Mouse (Mus musculus) urinary bladder, adult 18-20 months (tissue): ENCODE results near the gene Rgs8.

Experiments
- DNase-seq, 2 experiments: peaks; one replicate each; pipeline ENCODE4 v3.0.0; 2022; ENCODE audit warnings: low spot score in 2 of 2, mixed read lengths in 2 of 2

Rgs8 gene

GRCm38 (mm10) chr1:153652938-153653623 is at the start of gene Rgs8:
Gene Rgs8, plus strand, starts transcription at chr1:153653025.
- no peak for DNase-seq

DNA sequence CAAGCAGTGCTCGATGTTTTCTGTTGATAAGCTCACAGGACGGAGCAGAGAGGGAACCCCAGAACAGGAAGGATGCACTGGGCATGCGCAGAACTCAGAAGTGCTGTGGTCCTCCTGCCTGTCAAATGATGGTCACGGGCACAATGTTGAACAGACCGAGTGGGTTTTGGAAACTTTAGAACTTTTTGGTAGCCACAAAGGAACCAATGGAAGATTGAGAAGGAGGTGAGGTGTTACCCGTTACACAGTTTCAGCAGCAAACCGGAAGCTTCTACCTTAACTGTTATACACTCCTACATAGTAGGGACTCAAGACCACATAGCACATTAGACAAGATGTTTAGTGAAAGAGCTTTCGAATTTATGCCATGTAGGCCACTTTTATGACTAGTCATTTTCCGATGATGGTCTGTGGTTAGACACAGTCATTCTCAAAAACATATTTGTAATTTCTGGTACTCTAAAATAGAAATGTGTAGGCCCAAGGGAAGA is 35.4 kb upstream of the Rgs8 start:
- DNase-seq = no peak

DNA sequence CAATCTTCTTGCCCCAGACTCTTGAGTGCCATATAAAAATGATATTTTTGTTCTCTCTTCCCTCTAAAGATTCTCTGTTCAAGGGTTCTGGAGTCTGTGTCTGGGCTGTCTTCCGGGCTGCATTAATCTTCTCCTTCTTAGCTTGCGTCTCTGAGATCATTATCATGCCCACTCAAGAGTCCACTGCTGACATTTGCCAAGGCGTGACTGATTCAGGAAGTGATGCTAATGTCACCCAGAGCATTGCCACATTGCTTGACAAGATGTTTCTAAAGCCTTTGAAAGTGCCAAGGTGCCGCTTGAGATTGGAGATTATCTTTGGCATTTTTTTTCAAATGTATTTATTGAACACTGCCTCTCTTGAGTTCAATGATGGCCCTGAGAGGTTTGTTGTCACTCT is 29.8 kb upstream of the Rgs8 start:
- no peak for DNase-seq

DNA sequence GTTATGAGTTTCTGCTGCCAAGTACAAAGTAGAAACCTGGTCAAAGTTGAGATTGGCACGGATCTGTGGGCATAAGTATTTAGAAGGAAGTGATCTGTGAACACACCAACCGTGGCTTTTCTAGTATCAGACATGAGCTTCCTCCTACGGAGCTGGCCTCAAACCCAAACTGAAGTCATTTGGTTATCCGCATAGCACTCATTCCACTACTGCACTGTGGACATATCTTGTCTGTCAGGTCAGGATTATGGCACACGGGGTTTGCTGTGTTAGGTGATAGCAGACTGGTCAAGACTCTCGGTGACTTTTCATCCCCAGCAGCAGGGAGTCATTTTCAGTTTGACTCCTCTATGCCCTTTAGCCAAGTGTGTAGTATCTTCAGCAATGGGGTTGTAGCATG is 20.1 kb upstream of the Rgs8 start:
- no peak for DNase-seq

DNA sequence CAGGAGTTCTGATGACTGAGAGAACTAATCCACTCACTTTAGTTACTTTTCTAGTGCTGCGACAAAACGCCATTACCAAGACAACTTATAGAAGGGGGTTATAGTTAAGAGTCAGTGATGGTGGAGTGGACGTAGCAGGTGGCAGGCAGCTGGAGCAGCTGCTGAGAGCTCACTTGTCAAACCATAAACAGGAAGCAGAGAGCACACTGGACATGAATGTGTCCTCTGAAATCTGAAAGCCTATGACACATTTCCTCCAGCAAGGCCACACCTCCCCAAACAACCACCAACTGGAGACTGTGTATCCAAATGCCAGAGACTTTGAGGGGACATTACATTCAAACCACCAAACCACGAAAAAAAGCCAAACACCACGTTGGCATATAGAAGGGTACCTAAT is 17.8 kb upstream of the Rgs8 start:
- DNase-seq = no peak

DNA sequence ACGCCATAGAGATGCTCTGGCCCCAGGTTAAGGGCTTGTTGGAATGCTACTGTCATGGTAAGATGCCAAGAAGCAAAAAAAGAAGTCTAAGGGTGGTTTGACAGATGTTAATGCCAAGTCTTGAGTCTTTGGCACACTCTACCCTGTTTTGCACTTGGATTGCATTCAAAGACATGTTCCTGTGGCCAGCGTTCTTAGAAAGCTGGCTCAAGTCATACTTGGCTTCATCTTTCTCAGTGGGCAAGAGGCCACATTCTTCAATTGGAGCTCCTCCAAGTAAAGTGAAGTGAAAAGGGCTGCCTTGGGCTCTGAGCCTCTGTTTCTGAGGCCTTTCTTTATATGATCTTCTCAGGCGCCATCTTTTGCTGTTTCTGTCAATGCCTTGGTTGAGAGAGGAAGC is 17.3 kb upstream of the Rgs8 start:
- DNase-seq = peak in 1 of 2 experiments; percentile 21

DNA sequence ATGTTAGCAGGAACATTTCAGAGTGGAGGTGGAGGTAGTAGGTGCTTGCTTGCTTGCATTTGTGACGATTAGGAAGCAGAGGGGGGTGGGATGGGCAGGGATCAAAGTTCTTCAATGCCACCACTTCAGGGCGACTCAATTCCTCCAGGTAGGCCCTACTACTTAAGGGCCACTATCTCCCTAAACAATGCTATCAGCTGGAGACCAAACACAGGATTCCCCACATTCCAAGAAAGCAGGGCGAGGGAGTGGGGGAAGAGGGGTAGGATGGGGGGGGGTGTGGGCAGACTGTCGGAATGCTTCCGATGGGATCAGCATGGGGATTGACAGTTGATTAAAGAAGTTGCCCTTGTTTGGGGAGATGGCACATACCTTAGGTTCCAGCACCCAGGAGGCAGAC is 16.0 kb upstream of the Rgs8 start:
- no peak for DNase-seq

DNA sequence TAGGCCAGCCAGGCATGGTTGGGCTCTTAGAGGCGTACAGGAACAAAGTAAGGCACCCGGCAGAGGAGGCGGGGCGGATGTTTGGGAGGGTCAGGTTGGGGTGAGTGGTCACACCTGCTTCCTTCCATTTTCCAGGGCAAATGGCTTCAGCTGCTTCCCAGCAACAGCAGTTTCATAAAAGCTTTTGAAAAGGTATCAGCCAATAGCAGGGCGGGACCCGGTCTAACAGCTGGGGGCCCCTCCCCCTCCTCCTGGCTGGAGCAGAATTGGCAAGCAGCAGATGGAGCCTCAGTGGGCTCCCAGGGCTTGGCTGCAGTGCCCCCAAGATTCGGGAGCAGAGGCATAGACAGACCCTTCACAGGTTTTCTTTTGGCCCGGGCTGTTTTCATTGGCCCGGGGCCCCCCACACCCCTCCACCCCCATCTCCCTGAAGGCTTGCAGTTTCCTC is 11.3 kb upstream of the Rgs8 start:
- no peak for DNase-seq

DNA sequence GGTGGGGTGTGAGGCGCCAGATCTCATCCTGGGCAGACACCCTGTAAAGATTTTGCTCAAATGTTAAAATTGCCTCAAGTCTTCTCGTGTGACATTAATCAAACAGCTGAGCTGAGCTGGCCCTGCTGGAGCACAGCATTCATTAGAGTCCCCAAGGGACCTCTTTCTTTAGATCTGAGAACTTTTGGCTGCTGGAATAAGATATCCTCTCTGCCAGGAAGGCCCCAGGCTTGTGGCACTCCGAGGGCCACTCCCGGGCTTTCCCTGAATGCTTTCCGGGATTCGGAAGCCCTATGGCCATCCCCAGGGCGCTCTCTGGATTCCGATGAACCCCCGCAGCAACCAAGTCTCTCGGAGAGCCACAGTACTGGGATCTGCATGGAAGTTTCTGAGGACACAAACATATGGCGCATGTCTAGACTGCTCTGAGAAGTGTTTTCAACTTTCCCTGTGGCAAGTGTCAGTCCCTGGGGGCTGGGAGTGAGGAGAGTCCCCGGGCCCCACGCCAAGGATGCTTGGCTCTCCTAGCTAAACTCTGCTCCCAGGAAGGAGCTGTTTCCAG is 10.8 kb upstream of the Rgs8 start:
- DNase-seq = peak in 1 of 2 experiments; percentile 15

GRCm38 (mm10) chr1:153653674-153654073 is 849 bp downstream of the Rgs8 start:
- DNase-seq = no peak

- DNase-seq = no peak
These were observed 6.8 kb downstream of the Rgs8 start for GRCm38 (mm10) chr1:153659666-153660065.

DNA sequence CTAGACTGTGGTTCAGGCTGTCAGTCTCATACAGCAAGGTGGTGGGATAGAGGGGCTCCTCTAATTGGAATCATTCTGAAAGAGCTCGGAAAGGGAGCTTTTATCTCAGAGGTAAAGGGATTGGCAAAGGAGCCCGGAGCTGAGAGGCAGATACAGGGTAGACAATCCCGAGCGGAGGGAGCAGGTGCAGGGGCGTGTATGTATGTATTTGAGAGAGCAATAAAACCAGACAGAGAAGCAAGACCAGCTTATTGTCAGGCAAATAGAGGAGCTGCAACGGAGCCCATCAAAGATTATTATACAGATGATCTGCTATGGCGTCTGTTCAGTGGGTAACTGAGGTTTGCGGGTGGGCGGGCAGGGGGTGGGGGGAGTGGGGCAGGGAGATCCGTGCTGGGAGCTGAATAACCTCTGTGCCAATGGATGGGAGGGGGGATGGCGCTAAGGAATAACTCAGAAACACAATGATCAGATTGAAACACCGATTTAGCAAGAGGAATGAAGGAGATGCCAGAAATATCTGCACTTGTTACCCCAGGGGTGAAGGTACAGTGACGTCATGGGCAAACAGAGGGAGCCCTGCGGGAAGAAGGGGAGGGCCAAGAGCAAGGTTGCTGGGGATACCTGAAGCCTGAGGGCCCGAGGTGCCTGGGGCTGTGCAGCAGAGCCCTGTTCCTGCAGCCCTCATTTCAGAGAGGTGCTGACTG is 8.3 kb downstream of the Rgs8 start:
- DNase-seq = no peak

- DNase-seq = no peak
These were observed 8.8 kb downstream of the Rgs8 start for GRCm38 (mm10) chr1:153661689-153662002.

GRCm38 (mm10) chr1:153662362-153662761 is 9.5 kb downstream of the Rgs8 start:
- DNase-seq = no peak

GRCm38 (mm10) chr1:153665066-153665715 is 12.4 kb downstream of the Rgs8 start:
- DNase-seq = no peak

DNA sequence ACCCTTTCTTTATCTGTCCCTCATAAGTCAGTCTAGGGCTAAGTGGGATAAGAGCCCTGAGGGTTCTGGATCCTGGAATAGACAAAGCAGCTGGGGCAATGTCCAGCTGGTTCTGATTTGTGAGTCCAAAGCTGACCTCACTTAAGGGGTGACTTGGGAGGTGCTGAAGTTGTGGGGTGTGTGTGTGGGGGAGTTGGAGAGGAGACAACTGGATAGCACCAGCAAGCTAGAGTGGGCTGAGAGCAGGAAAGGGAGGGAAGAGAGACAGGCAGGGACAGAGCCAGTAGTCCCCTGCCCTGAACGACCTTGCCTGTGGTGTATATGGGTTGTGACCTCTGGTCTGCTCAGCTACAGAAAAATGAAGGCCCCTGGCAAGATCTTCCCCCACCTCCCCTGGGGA is 13.4 kb downstream of the Rgs8 start:
- no peak for DNase-seq

- DNase-seq = no peak
These were observed 14.5 kb downstream of the Rgs8 start for GRCm38 (mm10) chr1:153667244-153667727.

GRCm38 (mm10) chr1:153667781-153668180 is 15.0 kb downstream of the Rgs8 start:
- DNase-seq = no peak

DNA sequence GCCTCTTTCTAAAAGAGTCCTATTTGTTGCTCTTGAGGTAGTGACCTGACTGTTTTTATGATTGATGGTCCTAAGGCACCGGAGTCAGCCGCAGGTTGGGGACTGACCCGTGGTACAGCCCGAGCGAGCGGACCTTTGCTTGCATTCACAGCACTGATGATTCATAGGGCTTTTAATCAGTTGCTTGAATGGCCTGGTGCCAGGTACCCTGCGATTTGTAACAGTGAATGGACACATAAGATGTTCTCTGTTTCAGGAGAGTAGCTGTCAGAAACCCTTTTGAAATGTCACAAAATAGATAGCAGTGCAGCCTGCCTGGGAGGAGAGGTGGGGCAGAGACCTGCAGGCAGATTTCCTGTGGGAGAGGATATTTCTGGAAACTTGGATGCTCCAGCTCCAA is 16.3 kb downstream of the Rgs8 start:
- no peak for DNase-seq

- DNase-seq = no peak
These were observed 16.9 kb downstream of the Rgs8 start for GRCm38 (mm10) chr1:153669728-153670127.

GRCm38 (mm10) chr1:153671352-153671751 is 18.5 kb downstream of the Rgs8 start:
- no peak for DNase-seq

- no peak for DNase-seq
These were observed 19.9 kb downstream of the Rgs8 start for GRCm38 (mm10) chr1:153672698-153673097.
